Mouse (Mus musculus): ENCODE measurements around the gene Syndig1l. TPM values are rescaled to one million over a fixed set of nuclear protein-coding genes. Genes with fewer than 3 reads are reported as not detected.

Syndig1l gene
- total RNA-seq, 2 experiments from 2014 or later, result not detected

GRCm38 (mm10) chr12:84674666-84675526 lies 23.7 kb downstream of the Syndig1l start:
- no peak for DNase-seq (ENCODE audit: low spot score in 2 of 2)

- DNase-seq (ENCODE audit: low spot score in 2 of 2), result no peak
Measured at GRCm38 (mm10) chr12:84671646-84672045, 27.0 kb downstream of the Syndig1l start.

DNA sequence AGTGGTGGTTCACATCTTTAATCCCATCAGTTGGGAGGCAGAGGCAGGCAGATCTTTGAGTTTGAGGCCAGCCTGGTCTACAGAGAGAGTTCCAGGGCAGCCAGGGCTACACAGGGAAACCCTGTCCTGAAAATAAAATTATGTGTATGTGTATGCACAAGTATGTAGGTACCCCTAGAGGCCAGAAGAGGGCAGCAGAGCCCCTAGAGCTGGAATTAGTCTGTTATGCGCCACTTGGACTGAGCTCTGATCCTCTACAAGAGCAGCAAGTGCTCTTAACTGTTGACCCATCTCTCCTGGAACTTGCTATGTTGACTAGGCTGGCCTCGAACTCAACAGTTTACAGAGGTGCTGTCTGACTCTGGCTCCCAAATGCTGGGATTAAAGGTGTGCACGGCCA lies 28.1 kb downstream of the Syndig1l start:
- no peak for DNase-seq (ENCODE audit: low spot score in 2 of 2)

DNA sequence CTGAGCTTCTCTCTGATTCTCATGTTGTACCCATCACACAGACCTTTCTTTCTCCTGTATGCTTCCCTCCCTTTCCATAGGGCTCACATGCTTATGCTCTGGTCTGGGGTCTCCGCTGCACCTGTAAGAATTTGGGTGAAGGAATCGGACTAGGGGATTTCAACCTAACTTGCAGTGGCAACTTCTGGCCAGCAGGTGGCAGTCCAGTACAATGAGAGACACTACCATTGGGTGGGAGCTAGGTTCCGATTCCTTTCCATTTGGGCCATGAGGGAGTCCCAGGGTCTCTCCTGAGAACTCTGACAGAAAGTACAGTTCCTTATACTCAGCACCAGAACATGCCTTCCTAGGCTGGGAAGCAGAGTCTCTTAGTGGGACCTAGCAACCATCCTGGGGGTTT lies 44.7 kb downstream of the Syndig1l start:
- DNase-seq (ENCODE audit: low spot score in 2 of 2), result peak; percentile 58 to 72

DNA sequence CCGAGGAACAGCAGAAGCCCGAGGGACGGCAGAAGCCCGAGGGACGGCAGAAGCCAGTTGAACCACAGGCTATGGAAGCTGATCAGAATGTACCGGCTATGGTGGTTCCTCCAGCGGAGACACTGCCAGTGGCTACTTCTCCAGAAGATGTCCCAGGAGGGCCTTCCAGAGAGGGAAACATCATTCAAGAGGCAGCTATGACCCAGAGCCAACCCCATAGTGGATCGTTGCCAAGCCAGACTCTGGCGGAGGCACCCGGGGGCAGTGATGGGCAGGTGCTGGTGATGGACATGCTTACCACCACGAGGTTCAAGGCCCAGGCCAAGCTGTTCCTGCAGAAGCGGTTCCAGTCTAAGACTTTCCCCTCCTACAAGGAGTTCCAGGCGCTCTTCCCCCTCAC lies 48.4 kb downstream of the Syndig1l start:
- no peak for DNase-seq (ENCODE audit: low spot score in 2 of 2)

- DNase-seq (ENCODE audit: low spot score in 2 of 2), result no peak
Measured at GRCm38 (mm10) chr12:84640654-84641053, 58.0 kb downstream of the Syndig1l start, which contains the start of gene Vrtn. Vrtn (plus strand) TSS chr12:84641019.

DNA sequence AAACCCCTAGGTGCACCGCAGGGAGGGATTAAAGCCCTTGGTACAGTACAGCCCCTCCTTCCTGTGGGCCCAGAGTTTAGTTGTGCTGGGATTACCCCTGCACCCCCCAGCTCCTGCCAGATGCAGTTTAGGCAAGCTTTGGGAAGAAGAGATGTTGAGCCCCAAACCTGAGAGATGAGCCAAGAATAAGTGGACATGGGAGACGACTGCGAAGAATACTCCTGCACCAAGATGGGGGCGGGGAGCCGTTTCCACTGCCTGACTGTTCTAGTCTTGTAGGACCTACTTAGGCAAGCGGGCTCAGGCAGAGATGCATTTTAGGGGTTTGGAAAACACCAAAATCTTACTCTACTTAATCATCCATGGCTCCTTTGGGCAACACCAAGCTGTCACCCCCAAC lies 58.4 kb downstream of the Syndig1l start:
- no peak for DNase-seq (ENCODE audit: low spot score in 2 of 2)

DNA sequence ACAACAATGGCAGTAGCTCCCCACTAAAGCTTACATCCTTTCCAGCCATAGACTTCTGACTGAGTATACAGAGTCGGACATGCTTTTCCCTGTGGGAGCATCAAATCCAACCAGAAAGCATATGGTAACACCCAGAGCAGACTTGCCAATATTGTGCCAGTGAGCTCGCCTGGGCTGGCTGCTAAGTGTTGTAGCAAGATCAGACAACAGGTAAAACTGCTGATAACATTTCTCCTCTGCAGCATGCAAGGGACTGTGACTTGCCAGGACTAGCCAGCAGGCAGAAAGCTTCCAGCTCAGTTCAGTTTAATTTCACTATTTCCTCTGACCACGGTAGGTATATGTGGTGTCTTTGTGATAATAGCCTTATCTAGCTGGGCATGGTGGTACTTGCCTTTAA lies 66.8 kb downstream of the Syndig1l start:
- no peak for DNase-seq (ENCODE audit: low spot score in 2 of 2)

Other genes starting within 250 kb of the Syndig1l start
- 100 to 1,000 TPM; 209 to 223 TPM for gene Aldh6a1, start 247.8 kb downstream of the Syndig1l start, total RNA-seq (2021)
- gene Lin52, start 247.4 kb downstream of the Syndig1l start, total RNA-seq (2021), result 10 to 100 TPM; 15.6 to 15.9 TPM
- not detected for gene Vsx2, start 129.1 kb downstream of the Syndig1l start, total RNA-seq (2021)
- gene Abcd4, start 81.4 kb downstream of the Syndig1l start, total RNA-seq (2021), result 10 to 100 TPM; 11.8 to 12.1 TPM
- gene Vrtn, start 57.8 kb downstream of the Syndig1l start, total RNA-seq (2021), result not detected
- 100 to 1,000 TPM in 1 of 2 experiments, 10 to 100 TPM in 1; 83.8 to 128 TPM for gene Npc2, start 74.3 kb upstream of the Syndig1l start, total RNA-seq (2021)
- gene Isca2, start 74.4 kb upstream of the Syndig1l start, total RNA-seq (2021), result 10 to 100 TPM; 65.2 to 77.7 TPM
- gene Ltbp2, start 177.7 kb upstream of the Syndig1l start, total RNA-seq (2021), result 10 to 100 TPM in 1 of 2 experiments, 1 to 10 TPM in 1; 5.7 to 15.7 TPM